In the genomic region with DNA sequence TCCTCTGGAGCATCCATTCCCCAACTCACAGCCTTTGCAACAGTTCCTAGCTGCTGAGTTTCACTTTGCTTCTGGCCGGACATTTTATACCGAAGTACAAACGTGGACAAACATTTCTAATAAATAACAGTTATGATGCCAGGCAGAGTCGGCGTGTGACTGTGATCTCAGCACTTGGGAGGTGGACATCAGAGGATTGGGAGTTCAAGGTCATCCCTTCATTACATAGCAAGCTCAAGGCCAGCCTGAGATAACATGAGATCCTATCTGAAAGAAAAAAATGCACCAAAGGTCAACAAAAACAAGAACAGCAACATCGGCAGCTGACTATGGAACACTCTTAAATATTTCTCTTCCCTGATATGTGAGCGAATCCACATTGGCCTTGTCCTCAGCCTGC, we compare ENCODE assay signal across 28 mouse cellular contexts. TPM values are rescaled to one million over a fixed set of nuclear protein-coding genes. Genes with fewer than 3 reads are reported as not detected.
DNase-seq lines count a peak whose midpoint lies in the region; ATAC-seq and TF ChIP-seq lines count a peak whose summit lies in the region.
"Had no signal": no experiment of that assay in that cellular context is flagged by ENCODE, and none has a peak within 500 bp of the region (broad histone marks: within the 10 kb centered on the region; RNA-seq: fewer than 3 reads in every experiment).

No protein-coding gene starts in this region.

- TF ChIP-seq POLR2A in kidney, adult 2 months (IDR thresholded peaks at IDR 0.05; ENCODE audit: low read depth, low read length) = no peak

- H3K4me1 ChIP-seq in kidney, adult 2 months (ENCODE audit: control insufficient read depth, insufficient read depth, low read length) = no peaks in the 10 kb centered on the region
- H3K4me1 ChIP-seq in stomach, postnatal 0 days (replicated peaks; ENCODE audit: control insufficient read depth, insufficient read depth) = no peaks in the 10 kb centered on the region

- DNase-seq in adrenal gland, adult (ENCODE audit: inconsistent age in 2 of 2, low spot score in 1 of 2) = peak; percentile 68 to 69
- DNase-seq in adrenal gland, postnatal 4 days (ENCODE audit: low spot score in 2 of 2) = no peak
- DNase-seq in kidney, adult 2 months = peak; percentile 29
- DNase-seq in kidney, adult 18-20 months = no peak
- peak; percentile 46 for DNase-seq in kidney, postnatal 10 days
- no peak for DNase-seq in stomach, postnatal 0 days (ENCODE audit: low spot score)
- DNase-seq in lung, postnatal 14 days = no peak
- DNase-seq in gastrocnemius, postnatal 4 days (ENCODE audit: low spot score in 2 of 2) = no peak
- DNase-seq: cerebellum, adult 11-12 months; cerebellum, postnatal 14 days; embryo, embryonic 11 days; gastrocnemius, postnatal 25 days; heart, postnatal 4 days; right cerebral cortex, adult 18-20 months; right cerebral cortex, postnatal 4 days; thymus, adult 18-20 months; thymus, postnatal 36 days had no signal

- ATAC-seq in stomach, postnatal 0 days (ENCODE audit: low FRiP score, low TSS enrichment) = no peak
- ATAC-seq: activated CD4-positive, CD25-positive, alpha-beta regulatory T cell, adult 4 months; forebrain, embryonic 13.5 days; inflammation-experienced regulatory T-cells, adult 6 months; lung, postnatal 0 days; midbrain, embryonic 16.5 days had no signal

- no peaks in the 10 kb centered on the region for H3K36me3 ChIP-seq in kidney, adult 2 months (ENCODE audit: control insufficient read depth, insufficient read depth, low read length)
- no peaks in the 10 kb centered on the region for H3K36me3 ChIP-seq in stomach, postnatal 0 days (ENCODE audit: control insufficient read depth, insufficient read depth, low read length)
- H3K36me3 ChIP-seq: embryonic facial prominence, embryonic 13.5 days; midbrain, embryonic 10.5 days had no signal

- no peak overlapping the region for H3K4me2 ChIP-seq in stomach, postnatal 0 days (replicated peaks; ENCODE audit: low read depth)
- H3K4me2 ChIP-seq: embryonic facial prominence, embryonic 13.5 days; forebrain, embryonic 13.5 days; hindbrain, embryonic 14.5 days had no signal

- TF ChIP-seq EP300 in stomach, postnatal 0 days (optimal IDR thresholded peaks at IDR 0.05) = no peak

- H3K27me3 ChIP-seq in kidney, adult 2 months (replicated peaks; ENCODE audit: control insufficient read depth, insufficient read depth, low read length) = no peaks in the 10 kb centered on the region
- no peaks in the 10 kb centered on the region for H3K27me3 ChIP-seq in stomach, postnatal 0 days (ENCODE audit: control insufficient read depth, insufficient read depth, low read length)
- H3K27me3 ChIP-seq: embryonic facial prominence, embryonic 13.5 days; forebrain, embryonic 13.5 days had no signal

- H3K9me3 ChIP-seq in stomach, postnatal 0 days (ENCODE audit: control insufficient read depth, low read length) = no peaks in the 10 kb centered on the region
- H3K9me3 ChIP-seq: embryonic facial prominence, embryonic 13.5 days; forebrain, embryonic 13.5 days; midbrain, embryonic 10.5 days had no signal

- TF ChIP-seq CTCF in kidney, adult 2 months (conservative IDR thresholded peaks at IDR 0.05; ENCODE audit: insufficient read depth, insufficient read length, low read depth, low read length) = no peak
- TF ChIP-seq CTCF in stomach, postnatal 0 days (IDR thresholded peaks at IDR 0.05; ENCODE audit: low read depth) = no peak

- WGBS in kidney, adult 2 months = 61% methylated on average over 7 of the region's 7 CpGs
- WGBS in stomach, postnatal 0 days = 65% methylated on average over 7 of the region's 7 CpGs

- H3K27ac ChIP-seq in kidney, adult 2 months (ENCODE audit: insufficient read depth, low read depth, low read length) = peak overlapping the region; percentile 58; the same call in 1 of the 2 replicates
- H3K27ac ChIP-seq in stomach, postnatal 0 days (replicated peaks) = peak overlapping the region; percentile 20; the same call in 1 of the 2 replicates
- H3K27ac ChIP-seq: embryonic facial prominence, embryonic 13.5 days; forebrain, embryonic 13.5 days; hindbrain, embryonic 14.5 days; layer of hippocampus, adult 2 months; midbrain, embryonic 10.5 days had no signal

- H3K4me3 ChIP-seq in kidney, adult 2 months (ENCODE audit: insufficient read depth, low read depth, low read length) = no peak overlapping the region
- H3K4me3 ChIP-seq in stomach, postnatal 0 days (ENCODE audit: low read depth, low read length) = no peak overlapping the region
- H3K4me3 ChIP-seq: embryonic facial prominence, embryonic 13.5 days; erythroblast, embryonic 14.5 days; forebrain, embryonic 13.5 days; layer of hippocampus, adult 2 months; midbrain, embryonic 10.5 days; myocyte had no signal

- H3K9ac ChIP-seq in stomach, postnatal 0 days (ENCODE audit: low read length) = no peak overlapping the region
- H3K9ac ChIP-seq: embryonic facial prominence, embryonic 13.5 days; forebrain, embryonic 13.5 days; hindbrain, embryonic 14.5 days had no signal

RNA-seq across cellular contexts. Expression of a gene that starts 46.6 kb away (rescaled TPM):
- 10 to 100 TPM in 1 of 2 experiments, 1 to 10 TPM in 1; 9.5 to 10.1 TPM for total RNA-seq in adrenal gland, postnatal 4 days (2021)
- polyA plus RNA-seq in kidney, adult 2 months (2012; rRNA removed) = 5.0 TPM in 2 replicates
- 2.4 and 2.7 TPM in 2 replicates for polyA plus RNA-seq in stomach, postnatal 0 days (2015; fragmentation: Nextera tagmentation; extraction: Ambion mirVana)
- total RNA-seq in gastrocnemius, postnatal 4 days (2021) = under 1 TPM; 0.70 to 0.88 TPM
- polyA plus RNA-seq: activated CD4-positive, CD25-positive, alpha-beta regulatory T cell, adult 4 months; erythroblast, embryonic 14.5 days; inflammation-experienced regulatory T-cells, adult 6 months; myocyte had no signal

Comparison
In these comparisons a context has a peak if more than half of its experiments do, and no peak if none do; other contexts are left out.
1. DNase-seq: peak in adrenal gland, adult (2 of 2), kidney, adult 2 months (single experiment) and kidney, postnatal 10 days (single experiment); none in adrenal gland, postnatal 4 days (0 of 2), kidney, adult 18-20 months (single experiment), stomach, postnatal 0 days (single experiment), lung, postnatal 14 days (single experiment) and gastrocnemius, postnatal 4 days (0 of 2).
2. RNA of a gene that starts 46.6 kb away (total RNA-seq): 9.5 to 10.1 TPM in adrenal gland, postnatal 4 days; 0.70 to 0.88 TPM in gastrocnemius, postnatal 4 days; every median in the first group is over 4 times any median in the second.